Mouse (Mus musculus) neural tube, embryonic 11.5 days (tissue): ENCODE data around the gene Gm28051. TPM values are rescaled to one million over a fixed set of nuclear protein-coding genes. Genes with fewer than 3 reads are reported as not detected.

Experiments
- ATAC-seq: fragments of 200-750 bp; cut with Nextera tagmentation; 2 replicates; pipeline ENCODE4 v1.8.0; 2017; ENCODE audit warnings: moderate number of reproducible peaks, mild to moderate bottlenecking, moderate TSS enrichment, moderate library complexity; ENCODE audit not compliant: insufficient read depth, low FRiP score, low TSS enrichment
- DNase-seq: peaks from one replicate; pipeline ENCODE4 v3.0.0-alpha.2; 2015; ENCODE audit warnings: low spot score
- H3K27ac ChIP-seq: fragments of 300-500 bp; sonication (generic); 2 replicates; pipeline ENCODE4 v1.5.1; 2014; ENCODE audit warnings: low read depth, mild to moderate bottlenecking, low read length
- H3K27me3 ChIP-seq: fragments of 300-500 bp; sonication (generic); 2 replicates; pipeline ENCODE4 v1.6.1; 2014; ENCODE audit warnings: mild to moderate bottlenecking, low read length, mixed read lengths; ENCODE audit not compliant: control insufficient read depth, insufficient read depth
- H3K36me3 ChIP-seq: fragments of 300-500 bp; sonication (generic); 2 replicates; pipeline ENCODE4 v1.6.1; 2014; ENCODE audit warnings: mild to moderate bottlenecking, low read length, moderate library complexity, mixed read lengths; ENCODE audit not compliant: control insufficient read depth, insufficient read depth
- H3K4me1 ChIP-seq: fragments of 300-500 bp; sonication (generic); 2 replicates; pipeline ENCODE4 v1.6.1; 2014; ENCODE audit warnings: low read length, mixed read lengths; ENCODE audit not compliant: control insufficient read depth, insufficient read depth
- H3K4me2 ChIP-seq: fragments of 300-500 bp; sonication (generic); 2 replicates; pipeline ENCODE4 v1.6.1; 2014; ENCODE audit warnings: low read depth, mild to moderate bottlenecking, moderate library complexity
- H3K4me3 ChIP-seq: fragments of 300-500 bp; sonication (generic); 2 replicates; pipeline ENCODE4 v1.5.1; 2014; ENCODE audit warnings: low read depth, low read length
- H3K9ac ChIP-seq: fragments of 300-500 bp; sonication (generic); 2 replicates; pipeline ENCODE4 v1.6.1; 2014; ENCODE audit warnings: mild to moderate bottlenecking, low read length
- H3K9me3 ChIP-seq: fragments of 300-500 bp; sonication (generic); 2 replicates; pipeline ENCODE4 v1.6.1; 2016; ENCODE audit warnings: low read length; ENCODE audit not compliant: control insufficient read depth
- WGBS: fragments of 180-500 bp; shearing (Covaris S2); extraction: QIAGEN DNeasy Blood & Tissue Kit; methylation state at CpG from one replicate; pipeline ENCODE4 v1.1.7; 2014; 5-methylcytosine and 5-hydroxymethylcytosine counted together
- polyA plus RNA-seq: library from polyadenylated mRNA; unstranded; fragments of >200 nt; fragmentation: Nextera tagmentation; extraction: Ambion mirVana; gene quantifications from 2 replicates; pipeline ENCODE4 v1.2.1, GENCODE M21; 2014

Gene Gm28051
- polyA plus RNA-seq, 1 experiment from 2014 or later: not detected

DNA sequence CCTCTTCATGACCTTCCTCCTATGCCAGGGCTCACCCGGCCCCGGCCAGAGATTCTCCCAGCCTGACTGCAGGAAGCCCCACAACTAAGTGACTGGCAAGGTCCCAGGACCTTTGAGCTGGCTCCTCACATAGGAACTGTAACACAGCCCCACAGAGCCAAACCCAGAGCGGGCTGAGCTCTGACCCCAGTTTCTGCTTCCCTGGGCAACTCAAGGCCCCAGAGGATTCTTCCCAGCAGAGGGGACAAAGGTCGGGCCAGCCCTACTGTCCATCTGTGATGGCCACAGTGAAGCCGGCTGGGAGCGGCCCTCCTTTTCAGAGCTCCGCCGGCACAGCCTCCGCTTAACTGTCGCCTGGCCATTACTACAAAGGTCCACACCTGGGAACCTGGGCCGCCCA lies 66.4 kb downstream of the Gm28051 start:
- WGBS: 59% methylated on average over 11 of the region's 11 CpGs
- no peak overlapping the region for H3K27ac ChIP-seq

DNA sequence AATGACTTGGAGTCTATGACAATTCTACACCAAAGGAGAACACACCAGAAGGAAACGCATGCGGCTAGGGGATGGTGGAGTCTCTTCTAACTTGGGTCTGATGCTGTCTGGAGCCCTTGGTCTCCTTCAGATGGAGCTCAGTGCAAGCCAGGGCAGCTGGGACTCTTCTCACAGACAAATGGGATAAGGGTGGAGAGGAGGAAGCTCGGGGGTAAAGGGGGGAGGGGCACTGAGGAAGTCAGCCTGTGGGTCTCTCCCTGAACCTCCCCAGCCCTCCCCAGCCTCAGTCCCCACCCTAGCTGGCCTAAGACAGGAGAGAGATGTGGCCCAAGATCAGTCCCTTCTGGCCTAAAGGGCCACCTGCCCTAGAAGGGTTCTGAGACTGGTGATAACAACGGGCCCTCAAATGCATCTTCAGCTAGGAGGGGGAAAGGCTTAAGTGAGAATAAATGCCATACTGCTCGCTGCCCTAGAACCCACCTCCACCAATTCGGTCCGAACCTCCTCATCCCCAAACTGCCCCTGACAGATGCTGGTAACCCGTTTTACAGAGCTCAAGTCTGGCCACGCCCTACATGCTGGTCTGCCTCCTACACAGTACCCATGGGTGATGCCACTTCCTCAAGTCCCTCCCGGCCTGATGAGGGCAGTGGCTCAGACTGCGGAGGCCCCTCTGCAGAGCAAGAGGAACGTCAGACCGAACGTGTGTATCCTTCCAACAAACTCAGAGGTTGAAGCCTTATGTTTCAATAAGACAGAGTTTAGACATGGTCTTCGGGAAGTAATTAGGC lies 67.6 kb downstream of the Gm28051 start:
- no peaks in the 10 kb centered on the region; the same call in 1 of the 2 replicates for H3K4me1 ChIP-seq
- no peak overlapping the region for H3K27ac ChIP-seq
- 87% methylated on average over 15 of the region's 15 CpGs for WGBS
- no peak overlapping the region for H3K9ac ChIP-seq
- no peaks in the 10 kb centered on the region for H3K36me3 ChIP-seq
- H3K9me3 ChIP-seq: no peaks in the 10 kb centered on the region
- H3K4me2 ChIP-seq: no peak overlapping the region
- H3K4me3 ChIP-seq: no peak overlapping the region
- DNase-seq (no peak), ATAC-seq (no peak)
- H3K27me3 ChIP-seq: no peaks in the 10 kb centered on the region

More for the DNA sequence above, 66.4 kb downstream of the Gm28051 start:
- Histone ChIP-seq H3K9me3 (no peaks in the 10 kb centered on the region), H3K4me1 (peaks cover 3% of the 10 kb centered on the region; the same call in 1 of the 2 replicates), H3K4me3 (no peak overlapping the region), H3K27me3 (no peaks in the 10 kb centered on the region), H3K4me2 (no peak overlapping the region), H3K9ac (no peak overlapping the region), H3K36me3 (no peaks in the 10 kb centered on the region)
- no peak for ATAC-seq
- no peak for DNase-seq

DNA sequence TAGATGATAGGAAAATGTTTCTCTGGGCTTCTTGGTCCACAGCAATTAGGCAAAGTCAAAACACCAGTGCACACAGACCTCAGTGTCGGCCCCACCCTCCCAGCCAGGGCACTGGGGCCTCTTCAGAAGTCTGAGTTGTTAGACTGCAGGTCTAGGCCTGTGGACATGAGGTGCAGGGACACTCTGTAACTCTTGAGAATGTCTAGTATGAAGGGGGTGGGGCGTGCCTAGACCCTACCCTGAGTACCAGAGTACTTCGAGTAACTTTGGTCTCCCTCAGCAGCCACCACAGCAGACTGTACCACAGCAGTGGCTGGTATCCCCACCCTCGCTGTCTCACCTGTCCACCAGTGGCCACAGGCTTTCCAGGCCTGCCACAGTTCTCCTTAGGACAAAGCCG lies 71.2 kb downstream of the Gm28051 start:
- H3K9me3 ChIP-seq: no peaks in the 10 kb centered on the region
- 91% methylated on average over 5 of the region's 5 CpGs for WGBS
- no peak for DNase-seq
- no peak overlapping the region for H3K4me3 ChIP-seq
- no peaks in the 10 kb centered on the region for H3K27me3 ChIP-seq
- H3K9ac ChIP-seq: no peak overlapping the region
- no peak overlapping the region for H3K4me2 ChIP-seq
- no peaks in the 10 kb centered on the region for H3K36me3 ChIP-seq
- ATAC-seq: no peak
- no peak overlapping the region for H3K27ac ChIP-seq
- no peaks in the 10 kb centered on the region; the same call in 1 of the 2 replicates for H3K4me1 ChIP-seq

DNA sequence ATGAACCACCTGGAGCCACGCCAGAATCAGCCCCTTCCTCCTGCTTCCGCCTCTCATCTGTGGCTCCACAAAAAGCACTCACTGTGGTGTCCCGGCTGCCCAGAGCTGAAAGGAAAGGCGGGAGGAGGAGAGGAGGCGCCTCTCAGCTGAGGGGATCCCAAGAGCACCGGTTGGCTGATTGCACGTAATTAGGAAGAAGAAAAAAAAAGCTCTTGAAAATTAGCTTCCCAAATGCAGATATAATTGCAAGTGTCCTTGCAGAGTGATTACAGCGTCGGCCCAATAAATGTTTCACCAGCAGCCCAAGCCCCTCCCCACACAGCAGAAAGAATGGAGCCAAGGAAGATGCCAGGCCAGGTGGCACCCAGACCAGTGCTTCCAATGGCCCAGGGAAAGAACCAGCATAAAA lies 72.0 kb downstream of the Gm28051 start:
- ATAC-seq: no peak
- Histone ChIP-seq H3K4me1 (no peaks in the 10 kb centered on the region; the same call in 1 of the 2 replicates), H3K36me3 (no peaks in the 10 kb centered on the region), H3K4me3 (no peak overlapping the region), H3K4me2 (no peak overlapping the region), H3K9ac (no peak overlapping the region), H3K27me3 (no peaks in the 10 kb centered on the region), H3K9me3 (no peaks in the 10 kb centered on the region), H3K27ac (no peak overlapping the region)
- no peak for DNase-seq
- 35% methylated on average over 9 of the region's 9 CpGs for WGBS

DNA sequence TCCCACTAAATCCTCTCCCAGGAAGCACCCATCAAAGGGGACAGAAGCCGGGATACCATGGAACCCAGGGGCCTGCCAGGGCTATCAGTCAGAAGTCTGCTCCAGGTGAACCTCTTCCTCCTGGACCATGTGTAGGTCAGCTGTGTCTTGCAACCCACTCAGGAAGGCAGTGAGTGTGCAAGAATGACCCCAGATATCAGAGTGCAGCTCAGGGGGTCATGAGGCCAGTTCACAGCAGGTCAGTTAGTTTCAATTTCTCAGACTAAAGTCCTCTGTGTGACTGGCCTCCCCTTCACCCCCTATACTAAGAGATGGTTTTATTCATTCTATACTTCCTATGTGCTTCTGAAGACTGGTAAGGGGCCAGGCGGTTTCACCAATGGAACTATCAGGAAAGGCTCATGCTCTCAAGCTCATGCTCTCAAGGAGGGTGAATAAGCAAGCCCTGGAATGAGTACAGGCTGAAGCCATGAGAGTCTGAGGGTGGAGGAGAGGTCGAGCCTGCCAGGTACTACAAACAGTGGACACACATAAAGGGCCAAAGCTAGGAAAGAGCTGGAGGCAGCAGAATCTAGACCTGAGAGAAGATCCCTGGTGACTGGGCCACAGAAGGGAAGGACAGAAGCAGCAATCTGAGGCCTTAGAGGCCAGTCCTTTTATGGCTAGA lies 72.7 kb downstream of the Gm28051 start:
- H3K9ac ChIP-seq: no peak overlapping the region
- no peak overlapping the region for H3K27ac ChIP-seq
- WGBS: 73% methylated on average over 3 of the region's 3 CpGs
- DNase-seq (no peak), ATAC-seq (no peak)
- no peaks in the 10 kb centered on the region for H3K27me3 ChIP-seq
- no peak overlapping the region for H3K4me2 ChIP-seq
- no peaks in the 10 kb centered on the region for H3K9me3 ChIP-seq
- H3K4me1 ChIP-seq: no peaks in the 10 kb centered on the region; the same call in 1 of the 2 replicates
- no peaks in the 10 kb centered on the region for H3K36me3 ChIP-seq
- no peak overlapping the region for H3K4me3 ChIP-seq

DNA sequence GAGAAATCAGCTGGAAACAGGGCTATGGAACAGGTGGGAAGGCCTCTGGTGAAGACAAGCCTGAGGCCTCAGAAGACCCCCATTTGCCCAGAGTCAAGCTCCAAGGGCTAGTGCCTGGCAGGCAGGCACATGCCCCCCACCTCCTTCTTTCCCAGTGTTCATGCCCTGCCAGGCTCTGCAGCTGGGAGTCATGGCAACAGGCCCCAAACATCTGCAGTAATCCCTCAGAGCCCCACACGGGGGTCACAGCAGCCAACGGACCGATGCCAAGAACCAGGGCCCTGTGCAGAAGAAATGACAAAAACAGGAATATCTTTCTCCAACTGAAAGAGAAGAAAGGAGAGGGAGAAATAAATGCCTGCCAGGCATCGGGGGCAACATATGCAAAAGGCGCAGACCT lies 73.6 kb downstream of the Gm28051 start:
- H3K4me2 ChIP-seq: no peak overlapping the region
- H3K36me3 ChIP-seq: no peaks in the 10 kb centered on the region
- H3K4me3 ChIP-seq: no peak overlapping the region
- ATAC-seq: no peak
- DNase-seq: no peak
- H3K27ac ChIP-seq: no peak overlapping the region
- no peak overlapping the region for H3K9ac ChIP-seq
- H3K27me3 ChIP-seq: no peaks in the 10 kb centered on the region
- H3K4me1 ChIP-seq: peaks cover under 1% of the 10 kb centered on the region
- WGBS: 82% methylated on average over 5 of the region's 5 CpGs
- no peaks in the 10 kb centered on the region for H3K9me3 ChIP-seq

DNA sequence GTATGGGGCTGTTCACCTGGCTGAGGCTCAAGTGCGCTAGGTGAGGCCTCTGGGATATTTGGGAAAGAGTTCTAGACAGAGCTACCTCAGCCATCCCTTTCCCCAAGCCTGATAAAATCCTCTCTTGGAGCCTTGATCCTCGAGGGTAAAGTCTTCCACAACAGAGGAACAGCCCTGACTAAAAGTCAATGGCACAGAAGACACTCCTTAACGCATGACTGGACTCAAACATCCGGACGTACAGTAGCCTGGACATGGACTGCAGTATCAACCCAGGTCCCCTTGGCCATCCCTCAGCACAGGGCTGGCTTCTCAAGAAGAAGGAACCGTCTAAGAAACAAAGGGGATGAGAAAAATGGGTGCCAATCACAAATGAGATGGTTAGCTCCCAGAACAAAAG lies 74.1 kb downstream of the Gm28051 start:
- H3K4me2 ChIP-seq: no peak overlapping the region

DNA sequence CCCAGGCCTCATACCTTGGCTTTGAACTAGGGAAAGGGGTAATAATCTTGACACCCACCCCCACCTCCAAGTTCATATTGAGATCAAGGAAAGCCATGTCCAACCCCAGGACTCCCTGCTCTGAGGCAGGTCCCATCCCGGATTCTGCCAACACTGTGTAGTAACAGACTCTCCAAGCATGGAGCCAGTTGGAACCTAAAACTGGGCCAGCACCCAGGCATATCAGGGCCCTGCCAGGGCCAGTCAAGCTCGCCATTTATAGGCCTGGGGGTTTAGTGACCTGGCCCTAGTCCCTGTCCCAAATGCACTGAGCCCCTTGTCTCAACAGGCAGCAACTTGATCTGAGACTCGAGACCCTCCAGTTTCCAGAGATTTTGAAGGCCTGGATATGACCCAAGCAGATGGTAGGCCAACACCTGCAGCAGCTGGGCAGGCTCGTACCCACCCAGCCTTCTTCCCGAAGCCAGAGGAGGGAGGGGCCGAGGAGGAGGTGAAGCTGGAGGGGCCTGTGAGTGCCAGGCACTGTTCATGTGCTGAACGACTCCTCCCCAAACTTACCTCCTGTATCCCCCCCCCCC lies 74.8 kb downstream of the Gm28051 start:
- no peak overlapping the region for H3K4me2 ChIP-seq
- no peak for ATAC-seq
- DNase-seq: no peak
- H3K27me3 ChIP-seq: no peaks in the 10 kb centered on the region
- no peak overlapping the region for H3K9ac ChIP-seq
- WGBS: 80% methylated on average over 7 of the region's 7 CpGs
- no peak overlapping the region for H3K4me3 ChIP-seq
- H3K4me1 ChIP-seq: peaks cover 4% of the 10 kb centered on the region
- no peak overlapping the region for H3K27ac ChIP-seq
- H3K9me3 ChIP-seq: no peaks in the 10 kb centered on the region
- no peaks in the 10 kb centered on the region for H3K36me3 ChIP-seq

More for the DNA sequence above, 74.1 kb downstream of the Gm28051 start:
- Histone ChIP-seq H3K27me3 (no peaks in the 10 kb centered on the region), H3K36me3 (no peaks in the 10 kb centered on the region), H3K4me1 (peaks cover 4% of the 10 kb centered on the region), H3K27ac (no peak overlapping the region), H3K4me3 (no peak overlapping the region), H3K9me3 (no peaks in the 10 kb centered on the region), H3K9ac (no peak overlapping the region)
- ATAC-seq (no peak), DNase-seq (no peak)
- 82% methylated on average over 6 of the region's 6 CpGs for WGBS
